Mouse (Mus musculus): Measurements from ENCODE around the gene Ppib.

Ppib gene

DNA sequence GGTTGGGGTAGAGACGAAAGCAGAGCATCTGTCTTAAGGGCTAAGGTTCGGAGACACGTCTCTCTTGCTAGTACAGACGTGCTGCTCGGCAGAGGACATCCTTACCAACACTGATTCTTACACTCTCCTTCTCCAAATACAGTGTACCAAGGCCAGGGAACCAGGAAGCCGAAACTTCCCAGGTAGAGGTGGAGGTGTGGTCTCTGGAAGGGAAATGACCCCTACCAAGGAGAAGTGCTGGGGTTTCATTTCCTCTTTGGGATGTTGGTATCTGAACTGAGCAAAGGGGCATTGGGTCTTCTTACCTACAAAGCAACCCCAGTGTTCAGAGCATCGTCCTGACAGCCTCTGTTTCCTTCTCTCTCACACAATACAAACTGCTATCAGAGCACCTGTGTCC, 12.7 kb downstream of the Ppib start:
- DNase-seq (ENCODE audit: low read depth, low spot score): no peak

DNA sequence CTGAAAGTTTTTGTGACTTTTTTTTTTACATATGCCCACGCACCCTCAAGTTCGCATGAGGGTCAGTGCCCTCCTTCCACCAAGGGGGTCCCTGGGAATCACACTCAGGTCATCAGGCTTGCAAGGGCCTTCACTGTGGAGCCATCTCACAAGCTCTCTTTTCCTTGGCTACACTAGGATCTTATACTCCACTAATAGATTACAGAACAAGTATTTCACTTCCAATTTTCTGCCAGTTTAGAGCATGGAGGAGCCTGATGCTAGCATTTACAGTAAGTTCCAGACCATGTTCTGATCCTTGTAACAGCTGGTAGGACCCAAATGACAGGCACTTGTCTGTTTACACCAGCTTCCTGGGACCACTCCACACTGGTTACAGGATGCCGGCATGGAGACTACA, 18.1 kb downstream of the Ppib start:
- no peak for DNase-seq (ENCODE audit: low read depth, low spot score)

DNA sequence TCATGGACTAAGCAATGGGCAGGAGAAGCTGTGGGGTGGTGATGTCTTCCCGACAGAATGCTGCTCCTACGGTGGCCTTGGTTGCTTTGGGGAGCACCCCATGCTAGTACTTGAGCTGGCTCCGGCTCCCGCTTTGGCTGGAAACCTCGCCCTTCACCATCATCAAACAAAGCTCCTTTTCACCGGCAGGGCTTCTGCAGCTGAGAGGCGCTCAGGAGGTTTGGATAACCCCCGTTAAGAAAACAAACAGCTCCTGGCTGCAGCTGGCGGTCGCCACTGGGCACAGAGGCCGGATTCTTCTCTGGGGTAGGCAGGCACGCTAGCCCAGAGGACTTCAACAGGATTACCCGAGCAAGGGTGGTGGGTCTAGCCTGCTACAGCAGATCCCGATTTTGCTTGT, 18.5 kb downstream of the Ppib start:
- DNase-seq (ENCODE audit: low read depth, low spot score): no peak

DNA sequence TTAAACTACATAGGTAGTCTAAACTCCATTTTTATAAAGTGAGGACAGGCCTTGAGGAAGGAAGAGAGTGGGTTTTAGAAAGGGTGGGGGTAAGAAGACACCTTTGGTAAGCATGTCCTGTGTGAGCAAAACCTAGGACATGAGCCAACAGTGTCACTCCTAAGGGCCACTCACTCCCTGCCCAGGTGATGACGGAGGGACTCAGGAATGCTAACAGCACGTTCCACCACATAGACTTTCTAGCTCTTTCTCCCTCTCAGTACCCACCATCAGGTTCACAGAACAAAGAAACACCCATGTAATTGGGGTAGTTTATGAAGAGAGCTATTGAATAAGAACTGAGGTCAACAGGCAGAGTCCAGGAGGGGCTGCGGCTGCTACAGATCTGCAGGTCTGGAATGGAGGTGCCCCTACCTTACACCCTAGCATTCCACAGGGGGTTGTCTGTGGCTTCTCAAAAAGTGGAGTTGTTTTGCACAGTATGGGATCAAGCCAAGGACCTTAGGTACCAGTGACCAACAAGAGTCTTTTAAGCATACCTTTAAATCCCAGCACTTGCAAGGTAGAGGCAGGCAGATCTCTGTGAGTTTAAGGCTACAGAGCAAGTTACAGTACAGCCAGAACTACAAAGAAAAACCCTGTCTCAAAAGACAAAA, 20.9 kb downstream of the Ppib start:
- no peak for DNase-seq (ENCODE audit: low read depth, low spot score)

DNA sequence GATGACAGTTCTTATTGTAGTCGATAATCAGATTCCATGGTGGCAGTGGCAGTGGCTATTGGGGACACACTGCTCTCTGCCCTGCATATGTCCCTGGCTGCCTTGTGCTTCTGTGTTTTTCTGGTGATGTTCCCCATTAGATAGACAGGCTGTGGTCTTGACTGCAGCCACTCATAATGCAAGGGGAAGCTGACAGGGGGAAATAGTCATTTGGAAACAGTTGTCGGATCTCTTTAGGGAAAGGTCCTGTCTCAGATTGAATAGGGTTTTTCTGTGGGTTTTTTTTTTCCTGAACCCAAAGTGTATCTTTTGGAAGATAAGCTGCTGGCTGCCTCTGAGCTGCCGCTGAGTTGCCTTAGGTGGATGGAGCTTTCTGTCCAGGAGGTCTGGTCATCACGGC, 22.0 kb downstream of the Ppib start:
- DNase-seq (ENCODE audit: low read depth, low spot score): no peak

DNA sequence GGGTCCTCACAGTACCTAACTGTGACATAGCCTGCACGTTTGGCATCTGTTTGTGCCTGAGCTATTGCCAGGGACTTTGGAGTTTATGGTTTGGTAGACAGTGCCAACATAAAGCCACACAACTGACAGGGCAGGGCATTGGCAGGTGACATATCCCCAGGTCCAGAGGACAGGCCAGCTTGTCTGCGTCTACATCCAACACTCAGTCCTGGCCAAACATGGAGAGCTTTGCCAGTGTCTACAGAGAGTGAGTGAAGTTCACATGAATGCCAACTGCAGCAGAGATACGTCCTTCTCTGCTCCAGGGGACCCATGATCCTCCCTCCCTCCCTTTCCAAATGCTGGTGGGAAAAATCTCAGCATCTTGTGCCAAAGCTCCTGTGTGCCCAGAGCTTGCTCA, 24.1 kb downstream of the Ppib start:
- DNase-seq (ENCODE audit: low read depth, low spot score): no peak

DNA sequence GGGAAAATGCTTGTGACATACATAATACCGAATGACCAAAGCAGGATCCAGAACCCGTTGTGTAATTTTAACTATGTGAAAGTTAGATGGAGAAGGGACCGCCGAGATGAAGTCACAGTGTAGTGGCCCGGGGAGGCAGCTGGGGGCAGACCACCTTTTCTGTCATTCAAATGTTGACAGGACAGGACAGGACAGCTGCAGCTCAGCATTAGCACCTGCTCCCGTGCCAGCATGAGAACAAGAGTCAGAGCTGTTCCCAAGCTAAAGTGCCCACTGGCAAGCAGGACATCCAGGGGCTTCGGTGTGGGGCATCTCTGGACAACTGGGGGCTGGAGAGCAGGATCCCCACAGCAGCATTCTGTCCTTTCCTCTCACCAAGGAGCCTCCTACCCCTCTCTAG, 27.0 kb downstream of the Ppib start:
- DNase-seq (ENCODE audit: low read depth, low spot score): no peak

DNA sequence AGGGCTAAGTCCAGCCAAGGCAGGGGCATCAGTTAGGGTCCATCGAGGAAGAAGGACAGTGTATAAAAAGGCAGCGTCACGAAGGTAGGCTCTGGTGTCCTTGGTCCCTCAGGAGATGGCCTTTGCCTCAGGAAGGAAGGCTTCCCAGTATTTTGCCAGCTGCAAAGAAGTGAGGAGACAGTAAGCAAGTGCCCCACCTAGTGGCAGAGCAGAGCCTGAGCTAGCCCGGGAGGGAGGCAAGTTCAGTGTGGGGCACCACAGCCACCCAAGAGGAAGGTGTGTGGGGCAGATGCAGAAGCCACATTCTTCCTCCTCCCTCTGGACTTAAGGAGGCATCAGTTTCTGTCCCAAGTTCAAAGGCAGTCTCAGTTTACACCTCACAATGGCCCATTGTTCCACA, 28.4 kb downstream of the Ppib start:
- DNase-seq (ENCODE audit: low read depth, low spot score): no peak

DNA sequence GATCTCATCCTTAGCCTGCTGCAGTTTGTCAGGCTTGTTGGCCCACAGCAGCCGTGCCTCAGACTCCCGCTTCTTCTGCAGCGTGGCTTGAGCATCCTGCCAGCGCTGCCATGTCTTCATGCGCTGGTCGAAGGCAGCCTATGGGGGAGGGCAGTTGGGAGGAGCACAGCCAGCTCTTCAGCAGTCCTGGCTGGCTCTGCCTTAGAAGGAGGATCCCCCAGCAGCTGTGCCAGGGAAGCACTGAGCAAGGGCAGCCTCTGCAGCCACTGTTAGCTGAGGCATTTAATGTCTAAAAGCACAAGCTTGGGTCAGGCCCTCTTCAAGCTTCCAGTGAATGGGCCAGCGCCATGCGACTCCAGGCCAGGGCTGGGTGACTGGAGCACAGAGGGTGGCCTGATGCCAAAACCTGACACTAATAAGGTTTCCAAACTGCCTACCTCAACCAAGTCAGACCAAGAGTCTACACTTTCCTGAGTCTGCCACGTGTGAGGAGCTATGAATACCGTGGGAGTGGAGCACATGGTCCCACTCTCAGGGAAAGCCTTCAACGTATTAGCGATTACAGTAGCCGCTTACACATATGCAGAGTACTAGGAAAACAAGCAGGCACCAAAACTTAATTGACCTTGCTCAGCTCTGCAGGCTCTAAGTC, 30.7 kb downstream of the Ppib start:
- no peak for DNase-seq (ENCODE audit: low read depth, low spot score)

DNA sequence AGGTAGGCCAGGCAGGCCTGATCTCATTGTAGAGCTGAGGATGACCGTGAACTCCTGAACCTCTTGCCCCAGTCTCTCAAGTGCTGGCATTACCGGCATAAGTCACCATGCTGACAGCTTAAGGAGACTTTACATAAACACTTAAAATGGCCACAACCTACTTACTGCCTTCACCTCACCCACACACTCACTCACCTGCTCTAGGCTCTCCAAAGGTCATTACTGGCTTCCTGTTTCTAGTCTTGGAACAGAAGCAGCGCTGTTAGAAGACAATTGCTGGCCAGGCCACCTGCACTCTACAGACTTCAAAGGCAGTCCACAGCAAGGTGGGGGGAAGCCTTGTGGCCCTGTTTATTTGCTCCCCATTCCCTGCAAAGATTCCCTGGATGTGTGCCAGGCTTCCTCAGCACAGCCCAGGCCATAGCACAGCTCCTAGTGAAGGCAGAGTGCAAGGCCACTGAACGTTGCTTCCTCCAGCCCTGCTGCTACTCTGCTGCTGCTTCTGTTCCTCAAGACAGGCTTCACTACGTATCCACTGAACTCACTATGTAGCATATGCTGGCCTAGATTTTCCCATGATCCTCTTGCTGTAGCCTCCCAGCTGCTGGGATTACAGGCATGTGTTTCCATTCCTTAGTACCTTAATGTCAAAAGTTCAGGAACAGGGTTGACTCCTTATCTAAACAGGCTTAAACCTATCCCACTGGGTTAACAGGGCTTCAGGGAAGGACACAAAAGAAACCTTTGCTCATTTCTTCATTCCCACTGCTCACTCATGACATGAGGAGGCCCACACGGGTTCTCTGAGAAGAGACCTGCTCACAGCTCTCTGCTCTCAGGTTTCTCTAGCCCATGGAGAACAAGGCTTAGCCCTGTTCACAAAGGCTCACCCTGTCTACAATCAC, 31.6 kb downstream of the Ppib start:
- DNase-seq (ENCODE audit: low read depth, low spot score): no peak

DNA sequence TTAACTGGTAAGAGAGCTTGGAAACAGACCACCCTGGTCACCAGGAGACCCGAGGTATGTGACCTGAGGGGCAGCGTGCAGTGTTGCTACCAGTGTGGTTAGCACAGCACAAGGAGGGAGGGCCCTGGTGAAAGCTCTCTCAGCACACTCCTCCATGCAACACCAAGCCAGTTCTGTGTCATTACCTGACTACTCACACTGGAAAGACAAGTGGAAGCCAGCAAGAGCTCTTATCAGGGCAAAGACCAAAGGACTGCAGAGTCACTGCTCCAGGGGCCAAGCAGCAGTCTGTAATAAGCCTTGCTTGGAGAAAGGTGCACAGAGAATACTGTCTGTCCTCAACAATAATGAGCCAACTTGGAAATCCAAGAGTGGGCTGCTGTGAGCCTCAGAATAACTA, 32.6 kb downstream of the Ppib start:
- no peak for DNase-seq (ENCODE audit: low read depth, low spot score)

DNA sequence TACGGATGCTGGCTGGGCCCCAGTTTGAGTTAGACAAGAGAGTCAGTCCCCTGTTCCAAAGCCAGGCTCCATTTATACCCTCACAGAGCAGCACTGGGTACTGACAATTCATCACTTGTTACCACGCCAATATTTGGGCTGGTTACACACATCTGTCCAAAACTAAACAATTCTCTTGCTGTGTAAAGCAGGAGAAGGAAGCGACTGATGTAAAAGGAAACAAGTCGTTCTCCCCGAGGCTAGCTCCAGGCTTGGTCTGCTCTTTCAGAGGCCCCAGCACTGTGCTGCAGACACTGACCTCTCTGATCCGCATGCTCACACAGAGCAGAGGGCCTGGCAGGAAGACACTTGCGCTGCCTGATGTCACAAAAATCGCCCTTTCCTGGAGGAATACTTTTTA, 41.6 kb downstream of the Ppib start:
- no peak for DNase-seq (ENCODE audit: low read depth, low spot score)

DNA sequence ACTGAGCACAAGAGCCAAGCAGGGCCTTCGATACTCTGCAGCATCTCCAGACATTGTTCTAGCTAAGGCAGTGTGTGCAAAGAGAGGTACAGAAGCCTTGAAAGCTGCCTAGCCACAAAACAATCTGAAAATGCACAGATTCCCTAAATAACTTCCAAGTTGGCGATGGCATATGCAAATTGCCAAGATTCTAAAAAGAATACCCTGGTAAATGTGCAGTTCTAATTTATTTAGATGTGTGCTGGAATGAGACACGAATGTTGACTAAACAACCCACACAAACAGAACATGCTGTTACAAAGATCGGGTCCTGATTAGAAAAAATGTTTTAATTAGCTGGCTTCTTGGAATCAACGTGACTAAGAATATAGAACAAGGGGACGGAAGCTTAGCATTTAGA, 42.6 kb downstream of the Ppib start:
- DNase-seq (ENCODE audit: low read depth, low spot score): no peak

DNA sequence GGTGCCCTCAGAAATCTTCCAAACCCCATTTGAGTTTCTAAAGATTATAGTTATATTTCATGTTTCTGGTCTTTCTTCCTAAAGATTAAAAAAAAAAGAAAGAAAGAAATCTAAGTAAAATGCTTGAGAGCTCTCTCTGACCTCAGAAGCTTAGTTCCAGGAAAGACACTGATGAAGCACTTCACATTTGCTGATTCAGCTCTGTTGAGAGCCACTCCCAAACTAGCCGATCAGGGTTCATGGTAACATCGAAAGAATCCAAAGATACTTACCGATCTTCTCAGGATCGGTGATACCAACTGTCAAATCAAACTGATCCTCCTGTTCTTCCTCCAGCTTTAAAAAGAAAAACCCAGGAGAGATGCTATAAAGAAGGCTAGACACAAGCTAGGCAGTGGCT, 44.6 kb downstream of the Ppib start:
- DNase-seq (ENCODE audit: low read depth, low spot score): no peak

DNA sequence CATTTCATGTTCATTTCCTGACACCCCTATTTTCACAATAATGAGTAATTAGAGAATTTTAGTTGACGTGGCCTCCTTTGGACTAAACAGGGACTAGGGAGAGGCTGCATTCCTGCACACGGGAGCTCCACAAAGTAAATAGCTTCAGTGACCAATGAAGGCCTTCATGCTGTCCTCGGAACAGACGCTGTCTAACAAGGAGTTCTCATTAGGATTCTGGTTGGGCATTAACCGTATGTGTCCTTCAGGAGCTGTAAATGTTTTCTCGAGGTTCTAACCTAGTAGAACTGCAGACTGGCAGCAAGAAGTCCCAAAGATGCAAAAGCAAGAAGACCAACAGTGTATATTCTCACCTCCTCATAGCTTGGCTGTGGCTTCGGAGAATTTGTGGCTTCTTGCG, 45.1 kb downstream of the Ppib start:
- DNase-seq (ENCODE audit: low read depth, low spot score): no peak

DNA sequence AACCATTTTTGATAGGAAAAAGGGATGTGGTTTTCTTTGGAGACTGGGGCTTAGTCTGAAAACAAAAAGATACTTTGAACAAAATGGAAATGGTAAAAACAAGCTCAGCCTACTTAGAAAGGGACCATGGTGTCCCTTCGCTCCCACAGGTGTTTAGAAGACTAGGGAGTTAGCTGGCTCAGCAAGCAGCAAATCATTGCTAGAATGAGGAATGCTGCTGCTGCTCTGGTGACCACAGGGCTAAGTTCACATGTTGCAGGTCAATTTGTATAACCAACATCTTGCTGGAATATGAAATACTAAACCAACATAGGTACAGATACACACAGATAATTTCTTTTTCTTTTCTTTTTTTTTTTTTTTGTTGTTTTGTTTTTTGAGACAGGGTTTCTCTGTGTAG, 49.6 kb downstream of the Ppib start:
- DNase-seq (ENCODE audit: low read depth, low spot score): no peak

DNA sequence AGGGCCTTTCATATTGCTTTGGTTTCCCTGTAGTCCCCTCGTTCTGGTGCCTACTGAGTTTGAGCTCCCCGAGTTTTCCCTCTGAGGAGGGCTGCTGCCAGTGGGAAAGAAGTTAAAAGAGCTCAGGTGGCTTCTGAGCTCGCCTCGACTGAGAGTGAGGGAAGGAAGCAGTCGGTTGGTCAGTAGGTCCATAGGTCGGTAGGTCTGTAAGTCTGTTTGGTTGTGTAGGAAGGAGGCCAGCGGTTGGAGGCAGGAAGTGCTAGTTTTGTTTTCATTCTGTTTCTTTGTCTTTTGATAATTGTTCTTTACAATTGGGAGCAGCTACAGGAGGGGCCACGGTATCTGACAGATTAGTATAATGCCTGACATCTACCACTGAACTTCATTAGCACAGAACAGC, 50.1 kb downstream of the Ppib start:
- DNase-seq (ENCODE audit: low read depth, low spot score): no peak

DNA sequence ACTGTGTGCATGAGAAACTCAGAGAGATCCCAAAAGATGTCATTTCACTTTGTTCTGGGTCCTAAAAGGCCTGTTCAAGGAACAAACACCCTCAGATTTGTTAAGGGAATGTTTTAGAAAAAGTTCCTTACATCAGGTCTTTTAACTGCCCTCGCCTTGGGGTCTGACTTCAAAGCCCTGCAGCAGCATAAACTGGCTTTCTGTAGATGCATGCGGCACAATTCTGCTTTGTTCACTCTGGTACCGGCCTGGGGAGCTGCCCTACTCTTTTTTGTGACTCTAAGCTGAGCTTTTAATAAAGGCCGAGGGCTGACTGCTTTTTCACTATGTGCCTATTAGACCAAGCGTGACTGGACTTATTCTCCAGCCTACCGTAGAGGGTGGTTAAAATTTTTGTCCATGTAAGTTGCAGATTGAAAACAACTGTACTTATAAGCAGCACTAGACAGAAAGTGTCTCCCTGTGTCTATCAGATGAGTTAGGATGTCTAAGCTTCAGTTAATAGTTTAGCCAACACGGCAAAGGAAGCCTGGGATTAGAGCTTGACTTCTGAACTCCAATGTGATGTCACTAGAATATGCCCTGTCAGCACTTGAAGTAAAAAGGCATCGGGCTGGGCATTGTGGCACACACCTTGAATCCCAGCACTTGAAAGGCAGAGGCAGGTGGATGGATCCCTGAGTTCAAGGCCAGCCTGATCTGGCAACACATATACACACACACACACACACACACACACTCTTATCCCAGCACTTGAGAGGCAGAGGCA, 50.8 kb downstream of the Ppib start:
- no peak for DNase-seq (ENCODE audit: low read depth, low spot score)

DNA sequence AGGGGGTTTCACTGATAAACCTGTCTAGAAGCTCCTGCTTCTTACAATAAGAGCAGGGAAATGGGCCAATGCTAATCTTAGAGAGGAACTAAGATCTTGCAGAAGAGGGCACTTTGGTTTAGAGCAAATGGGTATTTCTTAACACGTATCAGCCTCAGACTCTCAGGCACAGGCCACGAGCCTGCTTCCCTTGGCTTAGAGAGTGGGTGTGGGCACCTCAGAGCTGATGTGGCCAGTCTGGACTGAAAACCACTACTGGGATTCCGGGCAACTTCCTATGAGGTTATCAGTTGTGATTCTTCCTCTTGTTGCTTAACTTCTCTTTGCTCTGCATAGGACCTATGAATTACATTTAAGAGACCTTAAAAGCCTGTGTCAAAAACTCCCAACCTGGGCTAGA, 54.3 kb downstream of the Ppib start:
- no peak for DNase-seq (ENCODE audit: low read depth, low spot score)

Data from forelimb bud, embryonic 11.5 days (tissue).